Mouse (Mus musculus) thymus, postnatal 10 days (tissue): ENCODE measurements around the gene Arhgap18.

Experiments used
- DNase-seq, 2 experiments: peaks; one replicate each; pipeline ENCODE4 v3.0.0; 2021; ENCODE audit warnings: low spot score in 2 of 2

Arhgap18 gene

GRCm38 (mm10) chr10:26828412-26829137 is 75.4 kb downstream of the Arhgap18 start:
- DNase-seq: no peak

- DNase-seq: no peak
Observed at GRCm38 (mm10) chr10:26832068-26832467, 78.8 kb downstream of the Arhgap18 start.

- DNase-seq: no peak
Observed at GRCm38 (mm10) chr10:26832669-26833249, 79.5 kb downstream of the Arhgap18 start.

- no peak for DNase-seq
Observed at GRCm38 (mm10) chr10:26833393-26833792, 80.2 kb downstream of the Arhgap18 start.

- no peak for DNase-seq
Observed at GRCm38 (mm10) chr10:26849311-26849710, 96.1 kb downstream of the Arhgap18 start.

- DNase-seq: no peak
Observed at GRCm38 (mm10) chr10:26849854-26850253, 96.6 kb downstream of the Arhgap18 start.

- DNase-seq: no peak
Observed at GRCm38 (mm10) chr10:26854556-26855100, 101.4 kb downstream of the Arhgap18 start.

- no peak for DNase-seq
Observed at GRCm38 (mm10) chr10:26855851-26856535, 102.8 kb downstream of the Arhgap18 start.

GRCm38 (mm10) chr10:26857583-26857982 is 104.4 kb downstream of the Arhgap18 start:
- no peak for DNase-seq

- DNase-seq: no peak
Observed at GRCm38 (mm10) chr10:26858537-26858936, 105.3 kb downstream of the Arhgap18 start.

- no peak for DNase-seq
Observed at GRCm38 (mm10) chr10:26861231-26861630, 108.0 kb downstream of the Arhgap18 start.

GRCm38 (mm10) chr10:26862207-26862606 is 109.0 kb downstream of the Arhgap18 start:
- DNase-seq: no peak

GRCm38 (mm10) chr10:26863982-26864381 is 110.8 kb downstream of the Arhgap18 start:
- no peak for DNase-seq

- no peak for DNase-seq
Observed at GRCm38 (mm10) chr10:26870802-26871201, 117.6 kb downstream of the Arhgap18 start.

GRCm38 (mm10) chr10:26877309-26877708 is 124.1 kb downstream of the Arhgap18 start:
- DNase-seq: no peak

- DNase-seq: no peak
Observed at GRCm38 (mm10) chr10:26878924-26879600, 125.8 kb downstream of the Arhgap18 start.

- DNase-seq: no peak
Observed at GRCm38 (mm10) chr10:26884949-26885348, 131.7 kb downstream of the Arhgap18 start.

- no peak for DNase-seq
Observed at GRCm38 (mm10) chr10:26889226-26889625, 136.0 kb downstream of the Arhgap18 start.

- no peak for DNase-seq
Observed at GRCm38 (mm10) chr10:26889754-26890153, 136.5 kb downstream of the Arhgap18 start.

- DNase-seq: peak; percentile 28 to 71
Observed at GRCm38 (mm10) chr10:26890269-26890955, 137.2 kb downstream of the Arhgap18 start.

- no peak for DNase-seq
Observed at GRCm38 (mm10) chr10:26893091-26893490, 139.9 kb downstream of the Arhgap18 start.
